In the genomic region with DNA sequence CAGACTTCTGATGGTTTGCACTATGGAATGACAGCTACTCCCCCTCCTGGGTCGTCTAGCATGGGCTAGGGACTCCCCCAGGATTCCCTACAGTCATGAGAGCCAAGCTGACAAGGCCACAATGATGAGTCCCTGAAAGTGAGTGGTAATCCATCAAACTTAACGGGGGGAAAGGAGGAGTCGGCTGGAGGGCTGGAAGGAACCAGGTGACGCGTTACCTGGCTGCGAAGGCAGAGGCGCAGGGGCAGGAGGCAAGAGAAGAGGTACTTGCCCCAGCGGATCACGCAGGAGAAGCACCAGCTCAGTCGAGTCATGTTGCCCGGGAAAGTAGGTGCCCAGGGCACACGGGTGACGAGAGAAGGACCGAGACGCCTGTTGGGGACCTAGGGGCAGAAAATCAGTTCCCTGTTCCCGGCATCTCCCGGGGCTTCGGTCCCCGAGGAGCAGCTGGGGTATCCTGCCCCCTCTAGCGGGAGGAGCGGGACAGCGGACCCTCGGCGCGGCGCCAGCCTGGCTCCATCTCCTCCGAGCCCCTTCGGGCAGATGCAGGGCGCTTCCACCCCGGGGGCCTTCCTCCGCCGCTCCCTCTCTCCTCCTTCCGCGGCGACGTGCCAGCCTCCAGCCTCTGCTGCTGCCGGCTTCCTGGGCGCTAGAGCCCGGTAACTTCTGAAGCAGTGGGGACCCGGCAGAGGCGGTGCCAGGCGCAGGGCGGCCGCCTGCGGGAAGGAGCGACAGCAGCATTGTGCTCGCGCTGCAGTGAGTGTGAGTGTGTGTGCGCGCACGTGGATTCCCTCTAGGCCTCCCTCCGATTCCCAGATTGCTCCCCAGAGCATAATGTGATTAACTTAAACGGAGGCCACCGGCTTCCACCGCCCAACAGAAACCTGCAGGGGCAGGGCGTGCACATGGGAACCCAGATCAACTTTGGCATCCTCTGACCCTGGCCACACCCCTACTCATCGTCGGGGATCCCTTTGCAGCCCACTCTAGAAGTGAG, we compare ENCODE assay signal across 8 mouse cellular contexts. TPM values are rescaled to one million over a fixed set of nuclear protein-coding genes. Genes with fewer than 3 reads are reported as not detected.
DNase-seq lines count a peak whose midpoint lies in the region; ATAC-seq and TF ChIP-seq lines count a peak whose summit lies in the region.

No protein-coding gene starts in this region.

- no peak for TF ChIP-seq CTCF in bone marrow macrophage, adult 2 months (IDR thresholded peaks at IDR 0.05; ENCODE audit: low read depth, low read length)
- TF ChIP-seq CTCF in intestine, postnatal 0 days (IDR thresholded peaks at IDR 0.05; ENCODE audit: low read depth) = peak; percentile 57

- no peaks in the 10 kb centered on the region for H3K36me3 ChIP-seq in forebrain, embryonic 16.5 days (ENCODE audit: control insufficient read depth, insufficient read depth)
- H3K36me3 ChIP-seq in intestine, postnatal 0 days (ENCODE audit: control insufficient read depth, insufficient read depth) = no peaks in the 10 kb centered on the region
- H3K36me3 ChIP-seq in liver, embryonic 16.5 days (ENCODE audit: control insufficient read depth, insufficient read depth) = no peaks in the 10 kb centered on the region
- no peaks in the 10 kb centered on the region for H3K36me3 ChIP-seq in neural tube, embryonic 15.5 days

- H3K4me2 ChIP-seq in forebrain, embryonic 16.5 days (ENCODE audit: low read length) = peak overlapping the region; percentile 86
- peak overlapping the region; percentile 74 for H3K4me2 ChIP-seq in intestine, postnatal 0 days (replicated peaks; ENCODE audit: low read depth)
- H3K4me2 ChIP-seq in liver, embryonic 16.5 days (ENCODE audit: low read depth, low read length) = 0 out of 2 replicates have a peak overlapping the region, but pooled peaks have one; percentile 0
- H3K4me2 ChIP-seq in neural tube, embryonic 15.5 days = peak overlapping the region; percentile 90

- H3K9me3 ChIP-seq in forebrain, embryonic 16.5 days (ENCODE audit: control insufficient read depth, low read length) = no peaks in the 10 kb centered on the region
- no peaks in the 10 kb centered on the region for H3K9me3 ChIP-seq in intestine, postnatal 0 days (ENCODE audit: control insufficient read depth)
- H3K9me3 ChIP-seq in liver, embryonic 16.5 days (replicated peaks; ENCODE audit: control insufficient read depth, low read length) = no peaks in the 10 kb centered on the region
- no peaks in the 10 kb centered on the region for H3K9me3 ChIP-seq in neural tube, embryonic 15.5 days (replicated peaks)

- DNase-seq in ovary, postnatal 14 days (ENCODE audit: low spot score) = peak; percentile 51
- DNase-seq in ovary, postnatal 10 days (ENCODE audit: low spot score) = no peak

- H3K9ac ChIP-seq in forebrain, embryonic 16.5 days (replicated peaks; ENCODE audit: low read depth, low read length) = peak overlapping the region; percentile 80
- peak overlapping the region; percentile 26; the same call in 1 of the 2 replicates for H3K9ac ChIP-seq in intestine, postnatal 0 days (ENCODE audit: low read depth, low read length)
- H3K9ac ChIP-seq in liver, embryonic 16.5 days (ENCODE audit: low read depth, low read length) = no peak overlapping the region
- H3K9ac ChIP-seq in neural tube, embryonic 15.5 days (replicated peaks) = peak overlapping the region; percentile 54

- no peak overlapping the region for H3K27ac ChIP-seq in bone marrow macrophage, adult 2 months (ENCODE audit: insufficient read depth, low read depth, low read length)
- peak overlapping the region; percentile 52 for H3K27ac ChIP-seq in forebrain, embryonic 16.5 days (ENCODE audit: low read length)
- H3K27ac ChIP-seq in intestine, postnatal 0 days (ENCODE audit: low read depth, low read length) = no peak overlapping the region
- H3K27ac ChIP-seq in liver, embryonic 16.5 days (ENCODE audit: low read length) = no peak overlapping the region
- peak overlapping the region; percentile 75 for H3K27ac ChIP-seq in neural tube, embryonic 15.5 days (replicated peaks)

- ATAC-seq in forebrain, embryonic 16.5 days = peak; percentile 81
- peak; percentile 22; the same call in 1 of the 2 replicates for ATAC-seq in intestine, postnatal 0 days
- no peak for ATAC-seq in liver, embryonic 16.5 days (ENCODE audit: low read depth)
- ATAC-seq in neural tube, embryonic 15.5 days (ENCODE audit: low FRiP score) = peak; percentile 74
- no peak for ATAC-seq in monocyte, adult 5-6 weeks (replicated peaks; ENCODE audit: insufficient number of reproducible peaks, low FRiP score, low TSS enrichment, poor library complexity, severe bottlenecking)

- no peaks in the 10 kb centered on the region for H3K4me1 ChIP-seq in bone marrow macrophage, adult 2 months (ENCODE audit: control insufficient read depth, insufficient read depth, low read length)
- peaks cover 40% of the 10 kb centered on the region for H3K4me1 ChIP-seq in forebrain, embryonic 16.5 days (replicated peaks; ENCODE audit: control insufficient read depth, insufficient read depth, low read length)
- H3K4me1 ChIP-seq in intestine, postnatal 0 days (replicated peaks; ENCODE audit: control insufficient read depth, insufficient read depth, low read length) = peaks cover 7% of the 10 kb centered on the region; the same call in 1 of the 2 replicates
- no peaks in the 10 kb centered on the region for H3K4me1 ChIP-seq in liver, embryonic 16.5 days (ENCODE audit: control insufficient read depth, low read depth, low read length)
- H3K4me1 ChIP-seq in neural tube, embryonic 15.5 days = peaks cover 54% of the 10 kb centered on the region

- TF ChIP-seq POLR2A in bone marrow macrophage, adult 2 months (IDR thresholded peaks at IDR 0.05; ENCODE audit: borderline replicate concordance, low read depth, low read length) = no peak

- WGBS in forebrain, embryonic 16.5 days = under 1% methylated on average over 54 of the region's 58 CpGs
- under 1% methylated on average over 58 of the region's 58 CpGs for WGBS in intestine, postnatal 0 days
- WGBS in liver, embryonic 16.5 days (ENCODE audit: insufficient replicate concordance) = under 1% methylated on average over 58 of the region's 58 CpGs
- under 1% methylated on average over 54 of the region's 58 CpGs for WGBS in neural tube, embryonic 15.5 days

- peak overlapping the region; percentile 17 for H3K4me3 ChIP-seq in bone marrow macrophage, adult 2 months (ENCODE audit: insufficient read depth, low read length)
- H3K4me3 ChIP-seq in forebrain, embryonic 16.5 days (replicated peaks; ENCODE audit: low read length) = peak overlapping the region; percentile 64
- peak overlapping the region; percentile 42 for H3K4me3 ChIP-seq in intestine, postnatal 0 days (ENCODE audit: low read depth, low read length)
- H3K4me3 ChIP-seq in liver, embryonic 16.5 days (ENCODE audit: low read depth, low read length) = peak overlapping the region; percentile 2
- H3K4me3 ChIP-seq in neural tube, embryonic 15.5 days (replicated peaks) = peak overlapping the region; percentile 50

- H3K27me3 ChIP-seq in forebrain, embryonic 16.5 days (replicated peaks; ENCODE audit: control insufficient read depth, insufficient read depth, low read length) = no peaks in the 10 kb centered on the region
- peaks cover 50% of the 10 kb centered on the region for H3K27me3 ChIP-seq in intestine, postnatal 0 days (replicated peaks; ENCODE audit: control insufficient read depth, insufficient read depth, low read length)
- peaks cover 48% of the 10 kb centered on the region for H3K27me3 ChIP-seq in liver, embryonic 16.5 days (ENCODE audit: control insufficient read depth, insufficient read depth, low read depth, low read length)
- H3K27me3 ChIP-seq in neural tube, embryonic 15.5 days (replicated peaks) = peaks cover 6% of the 10 kb centered on the region; the same call in 1 of the 2 replicates

RNA-seq across cellular contexts. Expression of gene Tns1, which starts 25.9 kb away (rescaled TPM):
- 32.8 and 35.5 TPM in 2 replicates for polyA plus RNA-seq in bone marrow macrophage, adult 2 months (2012; ENCODE audit: insufficient read depth, insufficient read length, missing spikeins)
- polyA plus RNA-seq in forebrain, embryonic 16.5 days (2015; fragmentation: Nextera tagmentation; extraction: Ambion mirVana) = 10.7 and 11.0 TPM in 2 replicates
- polyA plus RNA-seq in intestine, postnatal 0 days (2015; fragmentation: Nextera tagmentation; extraction: Ambion mirVana) = 20.0 and 21.5 TPM in 2 replicates
- polyA plus RNA-seq in liver, embryonic 16.5 days (2015; fragmentation: Nextera tagmentation; extraction: Ambion mirVana) = 22.9 and 23.0 TPM in 2 replicates
- 13.3 and 20.6 TPM in 2 replicates for polyA plus RNA-seq in neural tube, embryonic 15.5 days (2015; fragmentation: Nextera tagmentation; extraction: Ambion mirVana)
- 1.9 to 2.9 TPM (median 2.0 TPM) in 3 replicates for total RNA-seq in monocyte, adult 5-6 weeks (2017)

RNA-seq across cellular contexts. Expression of gene Rufy4, which starts 27.0 kb away (rescaled TPM):
- not detected in 2 replicates for polyA plus RNA-seq in bone marrow macrophage, adult 2 months (2012; ENCODE audit: insufficient read depth, insufficient read length, missing spikeins)
- polyA plus RNA-seq in forebrain, embryonic 16.5 days (2015; fragmentation: Nextera tagmentation; extraction: Ambion mirVana) = 0.32 and 0.36 TPM in 2 replicates
- 0.10 TPM in 1 of 2 replicates, not detected in the other for polyA plus RNA-seq in intestine, postnatal 0 days (2015; fragmentation: Nextera tagmentation; extraction: Ambion mirVana)
- polyA plus RNA-seq in liver, embryonic 16.5 days (2015; fragmentation: Nextera tagmentation; extraction: Ambion mirVana) = 0.14 TPM in 1 of 2 replicates, not detected in the other
- 0.18 and 0.37 TPM in 2 replicates for polyA plus RNA-seq in neural tube, embryonic 15.5 days (2015; fragmentation: Nextera tagmentation; extraction: Ambion mirVana)
- 2.6 TPM in 1 of 3 replicates, not detected in the others for total RNA-seq in monocyte, adult 5-6 weeks (2017)

RNA-seq across cellular contexts. Expression of gene Cxcr2, which starts 55.5 kb away (rescaled TPM):
- polyA plus RNA-seq in bone marrow macrophage, adult 2 months (2012; ENCODE audit: insufficient read depth, insufficient read length, missing spikeins) = not detected in 2 replicates
- polyA plus RNA-seq in forebrain, embryonic 16.5 days (2015; fragmentation: Nextera tagmentation; extraction: Ambion mirVana) = 0.06 TPM in 1 of 2 replicates, not detected in the other
- polyA plus RNA-seq in intestine, postnatal 0 days (2015; fragmentation: Nextera tagmentation; extraction: Ambion mirVana) = 0.07 TPM in 2 replicates
- polyA plus RNA-seq in liver, embryonic 16.5 days (2015; fragmentation: Nextera tagmentation; extraction: Ambion mirVana) = 1.8 and 2.7 TPM in 2 replicates
- 0.05 and 0.13 TPM in 2 replicates for polyA plus RNA-seq in neural tube, embryonic 15.5 days (2015; fragmentation: Nextera tagmentation; extraction: Ambion mirVana)
- total RNA-seq in monocyte, adult 5-6 weeks (2017) = 3.5 to 10.4 TPM (median 7.4 TPM) in 3 replicates

Comparison
In these comparisons a context has a peak if more than half of its experiments do, and no peak if none do; other contexts are left out.
1. H3K27ac ChIP-seq: peak in forebrain, embryonic 16.5 days (single experiment) and neural tube, embryonic 15.5 days (single experiment); none in bone marrow macrophage, adult 2 months (single experiment), intestine, postnatal 0 days (single experiment) and liver, embryonic 16.5 days (single experiment).
2. H3K4me3 ChIP-seq: peak in every context shown above with its lines; median percentile 64 in forebrain, embryonic 16.5 days; 50 in neural tube, embryonic 15.5 days; 42 in intestine, postnatal 0 days; 17 in bone marrow macrophage, adult 2 months; 2 in liver, embryonic 16.5 days.
3. ATAC-seq: peak in forebrain, embryonic 16.5 days (single experiment), intestine, postnatal 0 days (single experiment) and neural tube, embryonic 15.5 days (single experiment); none in liver, embryonic 16.5 days (single experiment) and monocyte, adult 5-6 weeks (single experiment).
4. H3K4me2 ChIP-seq: peak in every context shown above with its lines; median percentile 90 in neural tube, embryonic 15.5 days; 86 in forebrain, embryonic 16.5 days; 74 in intestine, postnatal 0 days; 0 in liver, embryonic 16.5 days.